Mouse (Mus musculus) adrenal gland, adult 8-10 months (tissue): ENCODE measurements around the gene Flii. TPM values are rescaled to one million over a fixed set of nuclear protein-coding genes. Genes with fewer than 3 reads are reported as not detected.

Source experiments
- microRNA-seq, 2 experiments: library from miRNA; unstranded; fragments of <30 nt; microRNA quantifications; one replicate each; pipeline ENCODE4 v1.2.0; 2022
- total RNA-seq, 4 experiments: library from RNA; stranded (reverse); gene quantifications; 2 replicates each; pipeline ENCODE4 v1.2.4; 2022

The Flii gene
- total RNA-seq, 4 experiments from 2014 or later = 162 to 185 (median 177) TPM

Small RNA genes lying within 50 kb of the gene (microRNA-seq; reads per million reads assigned to microRNA genes)
- 0.88 to 1.8 reads per million in 2 experiments for gene Mir5100

Other genes starting within 250 kb of the Flii start
- gene Alkbh5, start 190.9 kb downstream of the Flii start, total RNA-seq = 100 to 1,000 TPM; 111 to 122 (median 113) TPM
- 10 to 100 TPM; 26.4 to 39.3 (median 32.0) TPM for gene Llgl1, start 27.5 kb downstream of the Flii start, total RNA-seq
- gene Mief2, start 1.1 kb upstream of the Flii start, total RNA-seq = 10 to 100 TPM; 36.9 to 41.2 (median 38.8) TPM
- 10 to 100 TPM; 11.9 to 15.8 (median 14.6) TPM for gene Top3a, start 50.1 kb upstream of the Flii start, total RNA-seq
- gene Smcr8, start 50.3 kb upstream of the Flii start, total RNA-seq = 10 to 100 TPM; 23.3 to 30.1 (median 27.3) TPM
- 100 to 1,000 TPM in 1 of 4 experiments, 10 to 100 TPM in 3; 38.4 to 111 (median 73.2) TPM for gene Shmt1, start 84.5 kb upstream of the Flii start, total RNA-seq
- 10 to 100 TPM; 36.0 to 44.8 (median 40.3) TPM for gene Dhrs7b, start 103.4 kb upstream of the Flii start, total RNA-seq
- 10 to 100 TPM; 33.6 to 47.6 (median 38.0) TPM for gene Tmem11, start 152.0 kb upstream of the Flii start, total RNA-seq
- gene Natd1, start 187.5 kb upstream of the Flii start, total RNA-seq = 10 to 100 TPM; 22.4 to 27.7 (median 25.4) TPM
- gene Map2k3, start 204.8 kb upstream of the Flii start, total RNA-seq = 100 to 1,000 TPM in 3 of 4 experiments, 10 to 100 TPM in 1; 99.8 to 162 (median 122) TPM